Mouse (Mus musculus) layer of hippocampus, postnatal 10 days (tissue): Measurements from ENCODE around the gene March8. TPM values are rescaled to one million over a fixed set of nuclear protein-coding genes. Genes with fewer than 3 reads are reported as not detected.

Experiments used
- DNase-seq, 2 experiments: peaks; one replicate each; pipeline ENCODE4 v3.0.0; 2021; ENCODE audit warnings: low spot score in 2 of 2
- total RNA-seq, 2 experiments: library from RNA; stranded (reverse); gene quantifications; 2 replicates each; pipeline ENCODE4 v1.2.3; 2021

Gene March8
- total RNA-seq, 2 experiments from 2014 or later, result 63.2 to 66.3 TPM

DNA sequence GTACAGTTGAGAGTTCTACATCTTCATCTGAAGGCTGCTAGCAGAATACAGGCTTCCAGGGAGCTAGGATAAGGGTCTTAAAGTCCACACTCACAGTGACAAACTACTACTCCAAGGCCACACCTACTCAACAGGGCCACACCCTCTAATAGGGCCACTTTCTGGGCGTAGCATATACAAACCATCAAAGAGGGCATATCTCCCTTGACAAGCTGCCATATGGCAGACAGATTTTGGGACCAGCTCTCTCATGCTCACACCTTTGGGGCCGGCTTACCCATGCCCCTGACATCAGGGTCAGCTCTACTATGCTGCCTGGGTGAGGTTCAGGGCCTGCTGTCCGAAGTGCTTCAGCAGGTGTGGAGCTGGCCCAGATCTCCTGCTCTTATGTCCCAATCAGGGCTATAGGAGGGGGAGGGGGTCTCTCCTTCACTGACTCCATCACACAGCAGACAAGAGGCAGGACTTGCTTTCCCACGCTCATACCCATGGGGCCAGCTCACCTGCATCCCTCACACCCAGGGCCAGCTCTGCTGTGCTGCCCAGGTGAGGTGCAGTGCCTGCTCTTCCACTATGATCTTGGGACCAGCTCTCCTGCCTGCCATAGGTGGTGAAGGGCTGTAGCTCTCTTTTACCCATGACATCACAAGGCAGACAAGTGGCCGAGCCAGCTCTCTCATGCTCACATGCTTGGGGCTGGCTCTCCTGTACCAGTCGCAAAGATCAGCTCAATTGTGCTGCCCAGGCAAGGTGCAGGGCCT is 32.6 kb downstream of the March8 start:
- DNase-seq, result no peak

DNA sequence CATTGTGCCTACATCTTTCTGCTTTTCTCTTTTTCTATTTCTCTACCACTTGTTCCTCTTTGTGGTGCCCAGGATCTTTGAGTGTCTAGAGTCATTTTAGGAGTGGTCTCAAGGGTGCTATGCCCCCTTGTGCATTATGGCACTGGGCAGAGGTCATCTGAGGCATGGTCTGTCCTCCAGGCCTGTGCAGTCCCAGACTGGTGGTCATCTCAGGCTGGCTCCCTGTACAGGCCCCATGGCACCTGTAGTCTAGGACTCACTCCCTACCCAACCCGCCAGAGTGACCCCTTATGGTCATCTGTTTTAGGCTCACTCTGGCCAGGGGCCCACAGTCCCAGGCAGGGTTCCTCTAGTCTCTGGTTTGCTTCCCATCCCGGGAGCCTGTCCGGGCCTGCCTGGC is 33.7 kb downstream of the March8 start:
- DNase-seq, result no peak

DNA sequence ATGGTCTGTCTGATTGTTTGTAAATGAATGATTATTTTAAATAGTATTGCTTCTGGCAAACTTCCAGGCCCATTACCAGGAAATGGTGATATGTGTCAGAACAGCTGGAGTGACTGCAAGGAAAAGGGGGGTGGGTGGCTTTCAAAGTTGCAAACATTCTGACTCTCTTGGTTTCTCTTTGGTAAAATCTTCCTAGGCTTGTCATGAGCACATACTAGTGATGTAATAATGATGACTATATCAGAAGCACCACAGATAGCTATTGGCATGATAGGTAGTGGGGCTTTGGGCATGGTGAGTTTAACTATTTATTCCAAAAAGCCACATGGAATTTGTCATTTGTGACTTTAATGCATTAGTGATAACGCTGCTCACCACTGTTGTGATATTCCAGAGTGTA is 36.3 kb downstream of the March8 start:
- no peak for DNase-seq

DNA sequence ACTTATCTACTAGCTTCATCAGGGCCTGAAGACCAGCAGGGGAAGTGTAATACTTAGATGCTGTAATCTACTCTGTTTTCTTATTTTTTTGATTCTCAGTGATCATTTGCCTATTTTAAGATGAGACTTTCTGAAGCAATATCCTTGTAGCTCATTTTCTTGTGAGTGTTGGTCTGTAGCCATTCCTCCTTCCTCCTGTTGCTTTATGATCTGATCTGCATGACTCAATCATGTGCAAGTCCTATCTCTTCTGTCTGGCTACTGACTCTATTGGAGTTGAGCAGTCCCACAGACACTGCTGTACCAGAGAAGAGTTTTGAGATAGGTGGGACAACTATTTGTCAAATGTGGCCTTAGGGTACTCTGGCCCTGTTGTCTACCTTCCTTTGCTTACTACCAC is 36.8 kb downstream of the March8 start:
- no peak for DNase-seq

DNA sequence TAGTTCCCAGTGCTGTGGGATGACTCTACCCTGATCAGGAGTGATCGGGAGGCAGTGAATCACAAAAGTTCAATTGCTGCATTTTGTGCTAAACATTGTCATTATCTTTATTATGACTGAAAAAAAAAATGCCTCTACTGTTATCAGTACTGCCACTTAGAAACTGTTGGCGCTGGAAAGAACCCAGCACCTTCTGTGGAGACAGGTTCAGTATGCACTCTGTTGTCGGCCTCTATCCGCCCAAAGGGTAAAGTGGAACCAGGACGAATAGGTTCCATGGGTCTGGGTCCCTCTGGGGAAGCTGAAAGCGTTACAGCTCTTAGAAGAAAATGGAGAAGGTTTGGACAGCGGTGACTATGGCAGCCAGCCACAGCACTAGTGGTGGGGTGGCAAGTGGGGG is 41.1 kb downstream of the March8 start:
- DNase-seq, result no peak

DNA sequence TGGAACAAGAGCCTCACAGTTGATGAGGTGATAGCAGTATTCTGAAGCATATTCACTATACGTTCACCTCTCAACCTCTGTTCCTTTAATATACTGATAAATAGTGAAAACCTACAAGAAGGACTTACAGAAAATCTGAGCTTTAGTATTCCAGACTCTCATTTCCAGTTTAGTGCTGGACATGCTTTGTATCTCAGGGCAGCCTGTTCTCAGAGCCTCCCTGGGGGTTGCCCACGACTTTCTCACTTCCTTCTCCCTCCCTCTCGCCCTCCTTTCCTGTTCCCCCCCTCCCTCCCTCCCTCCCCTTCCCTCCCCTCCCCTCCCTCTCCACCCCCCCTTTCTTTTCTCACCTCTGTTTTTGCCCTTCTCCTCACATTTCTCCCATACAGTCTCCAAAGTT is 42.3 kb downstream of the March8 start:
- DNase-seq, result no peak

DNA sequence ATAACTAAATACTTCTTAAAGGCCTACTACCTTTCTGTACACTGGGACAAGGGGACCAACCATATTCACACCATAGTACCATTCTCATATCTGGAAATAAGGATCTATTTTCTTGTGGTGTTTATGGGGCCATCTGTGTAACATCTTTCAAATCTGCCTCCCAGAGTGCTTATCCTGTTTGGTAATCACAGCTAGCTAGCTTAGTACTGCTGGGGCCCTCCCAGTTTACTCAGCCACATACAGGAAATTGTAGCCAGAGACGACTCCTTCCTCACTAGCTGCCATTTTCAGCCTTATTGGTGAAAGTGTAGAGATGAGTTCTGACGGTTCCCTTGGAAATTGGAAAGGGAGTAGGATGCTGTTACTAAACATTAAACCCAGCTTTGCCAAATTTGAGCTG is 43.8 kb downstream of the March8 start:
- no peak for DNase-seq

DNA sequence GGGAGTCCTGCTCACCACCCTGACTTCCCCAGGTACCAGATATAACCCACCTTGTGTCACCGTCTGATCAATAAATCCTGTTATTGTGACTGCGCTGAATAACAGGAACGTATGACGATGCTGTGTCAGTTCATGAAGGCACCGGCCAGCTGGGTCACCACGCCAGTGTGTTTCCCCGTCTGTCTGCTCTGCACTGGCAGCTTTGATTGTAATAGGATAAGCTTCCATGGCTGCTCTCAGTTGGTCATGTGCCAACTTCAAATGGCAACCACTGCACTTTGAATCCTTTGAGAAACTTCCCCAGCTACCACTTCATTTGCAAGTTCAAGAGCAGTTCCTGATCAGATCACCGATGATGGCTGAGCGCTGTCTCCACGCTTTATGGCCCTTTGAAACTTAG is 45.8 kb downstream of the March8 start:
- no peak for DNase-seq

DNA sequence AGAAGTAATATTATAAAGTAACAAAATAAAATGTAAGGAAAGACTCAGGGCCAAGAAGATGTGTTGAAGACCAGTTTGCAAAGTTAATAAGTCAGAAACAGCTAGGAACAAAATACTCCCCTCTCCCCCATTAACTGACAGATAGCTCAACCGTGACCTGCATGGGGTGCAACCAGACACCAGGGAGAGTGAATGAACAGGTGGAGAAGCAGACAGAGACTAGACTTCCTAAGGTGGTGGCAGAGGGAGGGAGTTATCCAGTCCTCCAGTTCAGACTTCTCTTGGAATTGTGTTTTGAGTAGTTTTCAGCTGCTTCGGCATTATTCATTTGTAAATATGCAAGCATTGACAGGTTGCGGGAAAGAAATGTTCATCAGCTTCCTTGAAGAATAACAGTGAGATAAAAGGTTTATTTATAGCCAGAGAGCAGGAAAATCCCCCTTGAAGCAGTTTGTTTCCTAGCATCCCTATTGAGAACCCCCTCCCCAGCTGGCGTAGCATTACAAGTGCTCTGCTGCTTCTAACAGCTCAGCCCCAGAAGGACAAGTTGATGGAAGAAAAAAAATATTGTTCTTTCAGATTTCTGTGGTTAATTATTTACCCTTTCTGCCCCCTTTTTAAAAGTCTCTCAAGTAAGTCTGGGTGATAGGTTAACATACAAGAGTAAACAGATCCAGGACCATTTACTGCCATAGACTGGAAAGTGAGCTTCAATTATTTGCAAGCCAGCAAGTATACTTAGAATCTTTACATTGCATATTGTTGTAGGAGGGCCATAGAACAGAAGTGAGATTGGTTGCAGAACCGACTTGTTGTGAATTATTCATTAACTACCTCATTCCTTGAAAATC is 47.6 kb downstream of the March8 start:
- DNase-seq, result no peak

DNA sequence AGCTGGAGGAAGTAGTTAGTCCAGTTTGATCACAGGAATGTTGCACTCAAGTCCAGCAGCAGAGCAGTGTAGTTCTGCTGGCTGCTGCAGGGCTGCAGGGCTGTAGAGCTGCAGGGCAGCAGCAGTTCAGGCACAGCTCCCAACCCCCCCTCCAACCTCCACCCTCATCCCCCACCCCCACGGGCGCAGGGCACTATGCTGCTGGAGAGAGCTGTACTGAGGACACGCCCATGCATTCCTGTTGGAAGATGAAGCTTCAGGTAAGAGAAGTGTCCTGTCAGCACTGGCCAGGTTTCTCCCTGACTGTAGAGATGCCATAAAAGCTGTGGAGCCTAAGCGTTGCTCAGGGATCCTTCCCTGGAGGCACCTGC is 48.2 kb downstream of the March8 start:
- no peak for DNase-seq

DNA sequence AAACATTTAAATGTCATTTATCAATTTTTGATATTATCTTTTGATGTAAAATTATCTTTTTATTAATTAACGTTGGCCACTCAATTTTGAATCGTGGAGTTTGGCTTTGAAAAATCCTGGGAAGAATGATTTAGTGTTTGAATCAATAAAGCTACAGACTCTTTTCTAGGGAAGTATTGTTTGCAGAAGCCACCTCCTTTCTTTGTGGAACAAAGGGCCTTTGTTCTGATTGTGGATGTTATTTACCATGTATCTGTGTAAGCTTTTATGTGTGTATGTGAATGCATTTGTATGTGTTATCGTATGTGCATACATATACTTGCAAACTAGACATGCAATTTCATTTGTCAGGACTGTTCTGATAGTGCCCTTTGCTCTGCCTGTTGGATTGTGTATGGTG is 48.7 kb downstream of the March8 start:
- no peak for DNase-seq

DNA sequence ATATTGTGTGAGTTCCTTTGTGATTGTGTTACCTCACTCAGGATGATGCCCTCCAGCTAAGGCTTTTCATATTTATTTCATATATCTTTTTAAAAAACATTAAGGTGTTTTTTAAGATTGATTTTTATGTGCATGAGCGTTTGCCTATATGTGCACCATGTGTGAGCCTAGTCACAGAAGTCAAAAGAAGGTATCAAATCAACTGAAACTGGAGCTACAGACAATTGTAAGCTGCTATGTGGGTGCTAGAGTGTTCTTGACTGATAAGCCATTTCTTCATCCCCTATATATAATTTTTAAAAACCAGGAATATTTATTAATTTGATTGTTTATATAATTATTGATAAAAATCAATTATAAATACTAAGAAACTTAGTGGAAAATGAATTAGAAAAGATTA is 50.2 kb downstream of the March8 start:
- no peak for DNase-seq

DNA sequence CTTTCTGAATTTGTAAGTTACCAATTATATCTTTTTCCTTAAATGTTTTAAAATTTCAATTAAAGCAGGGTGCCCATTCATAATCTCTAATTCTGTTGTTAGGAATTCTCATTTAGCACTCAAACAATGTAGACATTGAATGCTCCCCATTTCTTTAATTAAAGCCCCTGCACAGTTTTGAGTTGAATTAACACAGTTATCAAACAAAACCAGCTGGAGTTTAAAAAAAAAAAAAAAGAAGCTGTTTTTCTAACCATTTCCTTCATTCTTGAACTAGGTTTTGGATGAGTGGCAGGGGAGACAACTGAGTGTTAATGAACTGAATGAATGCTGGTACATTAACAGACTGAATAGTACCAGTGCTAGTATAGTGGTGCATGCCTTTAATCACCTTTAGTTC is 51.7 kb downstream of the March8 start:
- DNase-seq, result no peak

DNA sequence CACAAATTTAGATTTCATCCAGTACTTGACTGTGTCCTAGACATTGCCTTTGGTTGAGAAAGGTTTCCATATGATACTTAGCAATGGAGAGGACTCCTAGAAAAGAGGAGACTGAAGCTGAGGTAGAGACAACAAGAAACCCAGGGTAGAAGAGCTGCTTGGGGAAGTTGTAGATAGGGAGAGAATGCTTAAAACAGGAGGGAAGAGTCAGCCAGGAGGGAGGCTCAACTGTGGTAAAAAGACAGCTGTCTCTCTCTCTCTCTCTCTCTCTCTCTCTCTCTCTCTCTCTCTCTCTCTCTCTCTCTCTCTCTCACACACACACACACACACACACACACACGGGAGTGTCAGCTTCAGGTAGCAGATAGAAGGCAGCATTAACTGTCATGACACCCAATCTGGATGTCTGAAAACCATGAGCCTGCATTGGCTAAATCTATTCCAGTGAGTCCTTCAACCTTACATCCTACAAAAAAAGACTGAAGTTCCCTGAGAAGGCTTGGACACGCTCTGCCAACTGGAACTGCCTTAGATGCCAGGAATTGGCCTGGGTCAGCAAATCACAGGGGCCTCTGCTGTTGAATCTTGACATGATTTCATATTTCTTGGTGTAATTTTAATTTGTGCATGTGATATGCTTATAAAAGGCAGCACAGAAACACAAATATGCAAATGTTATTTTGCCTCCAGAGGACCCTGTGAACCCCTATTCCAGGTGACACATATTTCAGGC is 57.3 kb downstream of the March8 start:
- no peak for DNase-seq

DNA sequence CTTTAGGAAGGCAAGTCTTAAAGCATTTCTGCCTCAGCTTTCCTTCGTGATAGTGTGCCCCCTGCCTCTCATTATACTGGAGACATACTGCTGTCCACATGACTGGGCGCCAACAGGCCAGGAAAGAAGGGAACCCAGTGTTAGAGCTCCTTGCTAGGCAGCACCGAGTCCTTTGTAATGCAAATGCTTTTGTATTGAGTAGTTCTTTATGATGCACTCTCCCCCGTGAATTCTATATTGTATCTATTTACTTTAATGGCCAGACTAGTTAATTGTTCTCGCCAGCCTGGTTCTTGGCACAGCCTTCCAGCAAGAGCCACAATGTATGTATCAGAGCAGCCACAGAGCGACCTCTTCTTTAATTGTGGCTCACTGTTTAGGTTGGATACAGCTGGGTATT is 59.8 kb downstream of the March8 start:
- no peak for DNase-seq

DNA sequence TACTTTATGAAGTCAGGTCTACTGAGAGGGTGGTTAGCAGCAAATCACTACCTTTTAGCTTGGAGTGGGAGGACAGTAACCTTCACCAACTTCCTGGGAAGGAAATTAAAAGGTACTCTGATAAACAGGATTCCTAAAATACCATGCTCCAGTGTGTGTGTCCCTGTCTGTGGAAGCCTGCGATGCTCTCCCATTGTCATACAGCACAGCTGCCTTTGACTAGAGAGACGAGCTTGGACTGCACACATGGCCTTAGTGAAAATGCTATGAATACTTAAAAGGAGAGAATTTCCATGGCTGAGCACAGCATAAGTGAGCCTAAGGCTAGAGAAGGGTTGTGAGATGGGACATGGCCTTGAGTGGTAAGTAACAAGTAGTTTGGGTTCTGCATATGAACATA is 60.3 kb downstream of the March8 start:
- no peak for DNase-seq

DNA sequence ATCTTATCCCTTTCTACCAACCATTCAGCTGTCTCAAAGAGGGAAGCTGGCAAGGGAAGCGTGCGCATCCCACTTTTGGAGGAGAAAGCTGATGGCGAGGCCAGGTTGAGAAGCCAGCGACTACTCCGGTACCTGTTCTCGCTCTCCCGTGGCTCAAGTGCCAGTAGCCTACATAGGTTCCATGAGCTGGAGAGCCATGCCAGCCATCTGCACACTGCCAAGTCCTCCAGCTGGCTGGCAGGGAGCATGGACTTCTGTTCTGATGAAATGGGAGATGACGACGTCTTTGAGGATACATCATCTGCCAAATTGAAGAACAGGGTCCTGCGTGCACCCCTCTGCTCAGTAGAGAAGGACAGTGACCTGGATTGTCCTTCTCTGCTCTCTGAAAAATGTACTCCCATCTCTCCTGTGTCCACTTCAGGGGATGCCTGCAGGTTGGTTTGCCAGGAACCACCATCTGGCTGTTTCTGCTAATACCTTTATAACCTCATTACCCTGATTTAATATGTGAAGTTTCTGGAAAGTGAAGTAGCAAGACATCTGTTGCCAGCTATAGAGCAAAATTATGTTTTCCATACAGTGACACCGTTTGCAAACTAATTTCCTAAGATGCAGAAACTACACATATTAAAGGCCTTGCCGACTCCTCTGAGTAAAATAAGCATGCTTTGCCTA is 64.1 kb downstream of the March8 start:
- no peak for DNase-seq

DNA sequence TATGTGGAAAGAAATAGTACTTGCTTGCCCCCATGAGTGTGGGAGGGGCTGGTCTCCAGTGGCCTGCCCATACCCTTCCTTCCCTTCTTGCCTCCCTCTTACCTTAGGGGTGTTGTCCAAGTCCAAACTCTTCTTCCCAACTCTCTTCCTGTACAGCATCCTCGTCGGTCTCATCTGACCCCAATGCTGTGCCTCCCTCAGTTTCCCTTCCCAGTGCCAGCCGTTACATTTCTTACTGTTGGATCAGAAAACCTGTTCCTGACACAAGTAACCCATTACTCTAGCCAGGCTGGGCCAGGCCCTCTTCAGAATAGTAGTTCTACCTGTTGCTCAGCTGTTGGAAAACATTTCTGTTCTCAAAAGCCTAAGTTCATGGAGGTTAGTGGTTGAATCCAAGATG is 64.6 kb downstream of the March8 start:
- no peak for DNase-seq

DNA sequence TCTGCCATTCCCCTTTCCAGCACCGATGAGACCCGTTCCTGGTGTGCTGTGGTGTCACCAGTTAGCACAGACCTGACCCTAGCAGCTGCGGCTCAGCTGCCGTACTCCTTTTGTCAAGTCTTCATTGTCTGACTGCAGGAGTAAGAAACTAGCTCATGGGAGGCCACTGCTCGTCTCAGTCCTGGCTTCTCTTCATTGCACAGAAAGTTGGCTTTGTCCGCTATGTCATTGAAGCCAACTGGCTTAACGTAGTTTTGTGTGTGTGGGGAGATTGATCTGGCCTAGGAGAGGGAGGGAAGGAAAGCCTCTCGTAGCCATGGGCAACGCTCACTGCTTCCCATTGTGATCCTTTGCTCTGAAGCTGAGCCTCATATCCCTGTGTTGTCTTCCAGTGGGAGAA is 67.4 kb downstream of the March8 start:
- DNase-seq, result no peak

DNA sequence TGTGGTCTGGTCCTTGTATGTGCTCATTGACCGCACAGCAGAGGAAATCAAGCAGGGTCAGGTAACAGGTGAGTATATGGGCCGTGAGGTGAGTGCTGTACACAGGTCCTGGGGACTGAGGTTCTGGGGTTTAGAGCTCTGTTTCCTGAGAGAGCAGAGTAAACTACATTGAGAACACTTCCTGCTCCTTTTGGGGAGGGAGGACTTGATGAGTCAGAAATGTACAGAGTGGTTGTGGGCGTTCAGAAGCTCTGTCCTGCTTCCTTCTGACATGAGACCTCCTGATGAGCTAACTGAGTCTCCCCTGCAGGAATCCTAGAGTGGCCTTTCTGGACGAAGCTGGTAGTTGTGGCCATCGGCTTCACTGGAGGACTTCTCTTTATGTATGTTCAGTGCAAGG is 67.9 kb downstream of the March8 start:
- DNase-seq, result no peak

DNA sequence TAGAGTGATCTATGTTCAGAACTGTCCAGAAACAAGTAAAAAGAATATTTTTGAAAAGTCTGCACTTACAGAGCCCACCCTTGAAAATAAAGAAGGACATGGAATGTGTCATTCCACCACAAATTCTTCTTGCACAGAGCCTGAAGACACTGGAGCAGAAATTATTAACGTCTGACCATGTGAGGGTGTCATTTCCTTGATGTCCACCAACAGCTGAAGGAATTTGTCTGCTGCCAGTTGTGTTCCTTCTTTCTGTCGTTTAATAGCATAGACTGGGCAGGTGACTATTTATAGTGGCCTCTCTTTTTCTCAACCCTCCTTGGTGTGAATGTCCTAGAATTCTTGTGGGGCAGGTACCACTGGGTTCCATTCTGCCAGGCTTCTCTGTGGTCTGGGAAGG is 68.3 kb downstream of the March8 start:
- no peak for DNase-seq

DNA sequence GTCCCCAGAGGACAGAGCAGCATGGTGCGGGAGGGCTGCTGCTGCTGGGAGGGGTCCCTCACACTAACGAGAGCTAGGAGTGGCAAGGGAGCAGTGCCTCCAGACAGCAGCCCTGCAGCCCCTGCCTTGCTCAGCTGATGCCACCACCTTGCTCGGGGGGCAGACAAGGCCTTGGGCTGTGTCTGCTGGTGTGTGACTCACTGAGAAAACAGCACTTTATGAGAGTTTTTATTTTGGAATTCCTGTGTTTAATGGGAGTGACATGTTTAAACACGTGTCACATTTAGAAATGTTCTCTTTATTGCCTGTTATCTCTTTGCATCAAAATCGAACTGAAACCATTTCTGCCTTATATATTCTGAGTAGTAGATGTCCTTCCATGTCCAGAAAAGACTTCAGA is 68.9 kb downstream of the March8 start:
- no peak for DNase-seq
